Mouse (Mus musculus) heart, embryonic 14.5 days (tissue): ENCODE measurements around the gene Faiml. TPM values are rescaled to one million over a fixed set of nuclear protein-coding genes. Genes with fewer than 3 reads are reported as not detected.

Experiments
- ATAC-seq: fragments of 200-750 bp; cut with Nextera tagmentation; 2 replicates; pipeline ENCODE4 v1.8.0; 2017; ENCODE audit warnings: low read depth, moderate TSS enrichment; ENCODE audit not compliant: insufficient number of reproducible peaks, insufficient read depth, low FRiP score
- H3K27ac ChIP-seq, 2 experiments: fragments of 200-500 bp in 1 of 2; fragments of 300-500 bp in 1 of 2; sonication (generic) in 1 of 2; replicated peaks in 1 of 2; 2 replicates each; pipeline ENCODE4 v1.5.1; 2012 to 2014; ENCODE audit warnings: low read depth in 2 of 2, low read length in 2 of 2, control low read depth in 1 of 2, mild to moderate bottlenecking in 1 of 2, mixed read lengths in 1 of 2; ENCODE audit not compliant: control insufficient read depth in 1 of 2, insufficient read depth in 1 of 2
- H3K27me3 ChIP-seq: fragments of 300-500 bp; sonication (generic); 2 replicates; pipeline ENCODE4 v1.6.1; 2014; ENCODE audit warnings: mild to moderate bottlenecking, low read length, control low read depth; ENCODE audit not compliant: control insufficient read depth, insufficient read depth
- H3K36me3 ChIP-seq: fragments of 300-500 bp; sonication (generic); 2 replicates; pipeline ENCODE4 v1.6.1; 2014; ENCODE audit warnings: mild to moderate bottlenecking, control low read depth, low read length, mixed read lengths; ENCODE audit not compliant: control insufficient read depth, insufficient read depth
- H3K4me1 ChIP-seq, 2 experiments: fragments of 200-500 bp in 1 of 2; fragments of 300-500 bp in 1 of 2; sonication (generic) in 1 of 2; 2 replicates each; pipeline ENCODE4 v1.6.1; 2012 to 2014; ENCODE audit warnings: low read length in 2 of 2, control low read depth in 1 of 2, mixed read lengths in 1 of 2; ENCODE audit not compliant: control insufficient read depth in 2 of 2, insufficient read depth in 2 of 2
- H3K4me2 ChIP-seq: fragments of 300-500 bp; sonication (generic); 2 replicates; pipeline ENCODE4 v1.6.1; 2014; ENCODE audit warnings: mild to moderate bottlenecking, low read length
- H3K4me3 ChIP-seq, 2 experiments: fragments of 200-500 bp in 1 of 2; fragments of 300-500 bp in 1 of 2; sonication (generic) in 1 of 2; 2 replicates each; pipeline ENCODE4 v1.5.1; 2012 to 2014; ENCODE audit warnings: low read length in 2 of 2, mild to moderate bottlenecking in 2 of 2, control low read depth in 1 of 2, low read depth in 1 of 2, moderate library complexity in 1 of 2; ENCODE audit not compliant: control insufficient read depth in 1 of 2, insufficient read depth in 1 of 2
- H3K9ac ChIP-seq: fragments of 300-500 bp; sonication (generic); 2 replicates; pipeline ENCODE4 v1.6.1; 2014; ENCODE audit warnings: mild to moderate bottlenecking, low read length
- H3K9me3 ChIP-seq: fragments of 300-500 bp; sonication (generic); 2 replicates; pipeline ENCODE4 v1.6.1; 2016; ENCODE audit warnings: low read length, control low read depth; ENCODE audit not compliant: control insufficient read depth
- WGBS: fragments of 180-500 bp; shearing (Covaris S2); extraction: QIAGEN DNeasy Blood & Tissue Kit; methylation state at CpG from one replicate; pipeline ENCODE4 v1.1.7; 2014; 5-methylcytosine and 5-hydroxymethylcytosine counted together
- polyA plus RNA-seq: library from polyadenylated mRNA; unstranded; fragments of >200 nt; fragmentation: Nextera tagmentation; extraction: Ambion mirVana; gene quantifications from 2 replicates; pipeline ENCODE4 v1.2.1, GENCODE M21; 2014

Gene Faiml
- polyA plus RNA-seq, 1 experiment from 2014 or later, result not detected

DNA sequence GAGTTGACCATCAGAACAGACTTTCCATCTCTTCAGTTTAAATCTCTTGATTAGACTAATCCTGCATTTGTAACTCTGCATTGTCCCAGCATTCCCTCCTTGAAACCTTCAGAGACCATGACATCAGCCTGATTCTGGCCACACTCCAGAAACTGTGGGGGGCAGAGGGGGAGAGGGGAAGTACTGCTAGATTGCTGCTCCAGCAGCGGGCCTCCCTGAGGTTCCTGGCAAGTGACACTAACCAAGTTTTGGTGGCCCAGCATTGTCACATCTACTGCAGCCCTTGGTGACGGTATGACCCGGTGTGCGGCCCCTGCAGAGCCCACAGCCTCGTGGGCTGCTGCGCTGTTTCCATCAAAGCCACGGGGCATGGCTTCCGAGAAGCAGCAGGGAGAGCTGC lies 56.8 kb downstream of the Faiml start:
- Histone ChIP-seq H3K4me3 (no peak overlapping the region), H3K4me1 (peaks cover 3 to 6% of the 10 kb centered on the region in 2 experiments; a peak in 2 of 4 replicates), H3K9ac (no peak overlapping the region), H3K9me3 (no peaks in the 10 kb centered on the region), H3K4me2 (no peak overlapping the region), H3K27ac (no peak overlapping the region), H3K36me3 (no peaks in the 10 kb centered on the region), H3K27me3 (no peaks in the 10 kb centered on the region)
- 44% methylated on average over 8 of the region's 8 CpGs for WGBS
- no peak for ATAC-seq

Other genes starting within 250 kb of the Faiml start
- gene Gm1123, start 201.5 kb downstream of the Faiml start, polyA plus RNA-seq, result 0.12 and 0.18 TPM in 2 replicates
- 1.5 and 2.1 TPM in 2 replicates for gene Pik3cb, start 96.6 kb downstream of the Faiml start, polyA plus RNA-seq
- 24.7 and 25.5 TPM in 2 replicates for gene Cep70, start 6.1 kb upstream of the Faiml start, polyA plus RNA-seq
- 0.14 and 0.32 TPM in 2 replicates for gene Esyt3, start 121.3 kb upstream of the Faiml start, polyA plus RNA-seq
- 12.4 and 13.0 TPM in 2 replicates for gene Mras, start 200.1 kb upstream of the Faiml start, polyA plus RNA-seq
- gene Nme9, start 214.2 kb upstream of the Faiml start, polyA plus RNA-seq, result not detected in 2 replicates